Mouse (Mus musculus) stomach, postnatal 0 days (tissue): Measurements from ENCODE around the gene Ppara. TPM values are rescaled to one million over a fixed set of nuclear protein-coding genes. Genes with fewer than 3 reads are reported as not detected.
A peak's percentile ranks its signal among the peaks of the same experiment; 100 is the strongest.

Experiments used
- ATAC-seq: fragments of 200-750 bp; cut with Nextera tagmentation; 2 replicates; pipeline ENCODE4 v1.8.0; 2017; ENCODE audit not compliant: low FRiP score, low TSS enrichment
- DNase-seq: peaks from one replicate; pipeline ENCODE4 v3.0.0-alpha.2; 2016; ENCODE audit warnings: low spot score
- H3K27ac ChIP-seq: fragments of 300-500 bp; sonication (generic); replicated peaks from 2 replicates; pipeline ENCODE4 v1.5.1; 2014; ENCODE audit warnings: mild to moderate bottlenecking, control low read depth
- H3K27me3 ChIP-seq: fragments of 300-500 bp; sonication (generic); 2 replicates; pipeline ENCODE4 v1.6.1; 2014; ENCODE audit warnings: low read length; ENCODE audit not compliant: control insufficient read depth, insufficient read depth
- H3K36me3 ChIP-seq: fragments of 300-500 bp; sonication (generic); 2 replicates; pipeline ENCODE4 v1.6.1; 2014; ENCODE audit warnings: low read length, mixed read lengths; ENCODE audit not compliant: control insufficient read depth, insufficient read depth
- H3K4me1 ChIP-seq: fragments of 300-500 bp; sonication (generic); replicated peaks from 2 replicates; pipeline ENCODE4 v1.6.1; 2014; ENCODE audit warnings: antibody characterized with exemption; ENCODE audit not compliant: control insufficient read depth, insufficient read depth
- H3K4me2 ChIP-seq: fragments of 300-500 bp; sonication (generic); replicated peaks from 2 replicates; pipeline ENCODE4 v1.6.1; 2014; ENCODE audit warnings: low read depth, mild to moderate bottlenecking, control low read depth, moderate library complexity
- H3K4me3 ChIP-seq: fragments of 300-500 bp; sonication (generic); 2 replicates; pipeline ENCODE4 v1.5.1; 2014; ENCODE audit warnings: low read depth, low read length, control low read depth
- H3K9ac ChIP-seq: fragments of 300-500 bp; sonication (generic); 2 replicates; pipeline ENCODE4 v1.6.1; 2014; ENCODE audit warnings: mild to moderate bottlenecking, low read length, control low read depth, mixed read lengths
- H3K9me3 ChIP-seq: fragments of 300-500 bp; sonication (generic); 2 replicates; pipeline ENCODE4 v1.6.1; 2016; ENCODE audit warnings: low read length; ENCODE audit not compliant: control insufficient read depth
- CTCF ChIP-seq: IDR thresholded peaks from 2 replicates; pipeline ENCODE4 v1.5.1; 2016; ENCODE audit warnings: antibody characterized with exemption, low read depth, mild to moderate bottlenecking, moderate library complexity
- EP300 ChIP-seq: optimal IDR thresholded peaks from 2 replicates; pipeline ENCODE3; 2016; ENCODE audit warnings: antibody characterized with exemption
- WGBS: fragments of 180-500 bp; shearing (Covaris S2); extraction: QIAGEN DNeasy Blood & Tissue Kit; methylation state at CpG from one replicate; pipeline ENCODE4 v1.1.7; 2014; 5-methylcytosine and 5-hydroxymethylcytosine counted together
- polyA plus RNA-seq: library from polyadenylated mRNA; unstranded; fragments of >200 nt; fragmentation: Nextera tagmentation; extraction: Ambion mirVana; gene quantifications from 2 replicates; pipeline ENCODE4 v1.2.1, GENCODE M21; 2015

The Ppara gene
- polyA plus RNA-seq, 1 experiment from 2014 or later, result 16.8 TPM

DNA sequence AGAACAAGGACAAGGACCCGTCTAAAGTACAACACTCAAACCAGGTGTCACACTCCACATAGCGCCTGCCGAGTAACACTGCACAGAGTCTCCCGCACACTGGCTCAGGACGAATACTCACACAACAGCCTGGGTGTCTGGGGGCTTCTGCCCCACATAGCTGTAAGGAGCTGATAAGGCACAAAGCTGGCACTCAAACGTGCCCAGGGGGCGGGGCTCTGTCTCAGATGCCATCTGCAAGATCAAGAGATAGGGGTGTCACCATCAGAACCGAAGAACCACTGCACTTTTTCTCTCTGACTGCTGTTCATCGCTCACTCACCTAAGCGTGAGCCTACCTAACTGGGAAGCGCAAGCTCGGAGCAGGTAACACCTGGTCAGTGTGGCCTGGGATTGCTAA, 74.3 kb downstream of the Ppara start:
- Histone ChIP-seq H3K27ac (no peak overlapping the region), H3K36me3 (no peaks in the 10 kb centered on the region), H3K4me2 (no peak overlapping the region), H3K9me3 (no peaks in the 10 kb centered on the region), H3K9ac (no peak overlapping the region), H3K4me1 (no peaks in the 10 kb centered on the region), H3K4me3 (no peak overlapping the region), H3K27me3 (no peaks in the 10 kb centered on the region)
- TF ChIP-seq CTCF (no peak), EP300 (no peak)
- WGBS, result 81% methylated on average over 12 of the region's 12 CpGs
- DNase-seq (no peak), ATAC-seq (no peak)

DNA sequence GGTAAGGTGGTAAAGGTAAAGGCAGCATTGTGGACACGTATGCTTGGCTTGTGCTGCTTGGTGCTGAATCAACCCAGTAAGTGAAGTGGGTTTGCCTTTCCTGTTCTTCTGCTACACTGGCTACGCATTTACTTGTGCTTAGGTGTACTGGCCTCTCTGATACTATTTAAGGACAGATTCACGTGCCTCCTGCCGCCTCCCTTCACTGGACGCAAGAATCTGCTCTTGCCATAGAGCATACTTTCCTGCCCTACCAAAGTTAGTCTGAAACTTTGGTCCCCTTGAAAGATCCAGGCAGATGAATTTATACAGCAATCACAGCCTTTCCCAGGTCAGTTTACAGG, 75.7 kb downstream of the Ppara start:
- DNase-seq (no peak), ATAC-seq (no peak)
- Histone ChIP-seq H3K9me3 (no peaks in the 10 kb centered on the region), H3K9ac (no peak overlapping the region), H3K4me2 (peak overlapping the region; percentile 93), H3K36me3 (no peaks in the 10 kb centered on the region), H3K27ac (no peak overlapping the region; the same call in 1 of the 2 replicates), H3K4me1 (no peaks in the 10 kb centered on the region), H3K4me3 (peak overlapping the region; percentile 73; the same call in 1 of the 2 replicates), H3K27me3 (no peaks in the 10 kb centered on the region)
- WGBS, result 57% methylated on average over 5 of the region's 5 CpGs
- TF ChIP-seq CTCF, result no peak
- no peak for TF ChIP-seq EP300

GRCm38 (mm10) chr15:85810806-85811521, 76.2 kb downstream of the Ppara start:
- 2% methylated on average over 36 of the region's 36 CpGs for WGBS
- Histone ChIP-seq H3K9ac (peak overlapping the region; percentile 84), H3K4me2 (peak overlapping the region; percentile 93), H3K4me1 (no peaks in the 10 kb centered on the region), H3K27ac (peak overlapping the region; percentile 94), H3K9me3 (no peaks in the 10 kb centered on the region), H3K36me3 (no peaks in the 10 kb centered on the region), H3K4me3 (peak overlapping the region; percentile 73), H3K27me3 (no peaks in the 10 kb centered on the region)
- TF ChIP-seq CTCF (peak; percentile 29; the same call in 1 of the 2 replicates), EP300 (no peak)
- peak; percentile 71 for ATAC-seq
- peak; percentile 44 for DNase-seq

DNA sequence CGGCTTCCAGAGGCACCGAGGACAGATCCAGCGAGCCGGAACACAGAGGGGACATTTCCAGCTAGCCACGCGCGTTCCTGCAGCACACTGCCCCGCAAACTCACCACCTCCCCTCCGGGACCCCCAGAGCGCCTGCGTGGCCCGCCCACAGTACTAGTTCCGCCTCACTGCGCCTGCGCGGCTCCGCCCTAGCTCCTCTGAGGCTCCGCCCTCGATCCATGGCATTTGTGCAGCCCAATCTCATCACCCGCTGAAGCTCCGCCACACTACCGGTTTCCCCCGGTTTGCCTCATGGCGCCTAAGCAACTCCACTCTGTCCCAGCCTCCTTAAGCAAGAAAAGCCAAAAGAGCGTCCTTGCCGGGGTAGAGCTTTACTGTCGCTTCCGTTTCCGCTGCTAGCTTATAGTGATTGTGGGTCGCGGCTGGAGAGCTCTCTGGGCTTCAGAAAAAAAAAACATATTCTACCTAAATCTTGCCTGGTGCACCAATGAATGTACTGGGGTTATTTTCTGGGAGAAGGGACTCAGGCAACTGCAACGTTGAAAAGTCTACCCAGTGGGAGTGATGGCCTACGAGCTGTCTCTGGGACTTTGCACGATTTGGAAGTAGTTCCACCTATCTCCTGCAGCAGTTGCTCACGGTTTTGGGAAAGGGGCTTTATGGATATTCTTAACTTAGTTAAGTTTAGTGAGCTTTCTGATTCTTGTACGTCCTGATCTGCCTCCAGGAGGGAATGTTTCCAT, 76.9 kb downstream of the Ppara start, which contains the start of gene Cdpf1:
TSS of gene Cdpf1 (minus strand) at position 163 of the 743 bp plus-strand sequence.
- ATAC-seq (peak; percentile 95), DNase-seq (peak; percentile 98)
- H3K9me3 ChIP-seq, result no peaks in the 10 kb centered on the region

DNA sequence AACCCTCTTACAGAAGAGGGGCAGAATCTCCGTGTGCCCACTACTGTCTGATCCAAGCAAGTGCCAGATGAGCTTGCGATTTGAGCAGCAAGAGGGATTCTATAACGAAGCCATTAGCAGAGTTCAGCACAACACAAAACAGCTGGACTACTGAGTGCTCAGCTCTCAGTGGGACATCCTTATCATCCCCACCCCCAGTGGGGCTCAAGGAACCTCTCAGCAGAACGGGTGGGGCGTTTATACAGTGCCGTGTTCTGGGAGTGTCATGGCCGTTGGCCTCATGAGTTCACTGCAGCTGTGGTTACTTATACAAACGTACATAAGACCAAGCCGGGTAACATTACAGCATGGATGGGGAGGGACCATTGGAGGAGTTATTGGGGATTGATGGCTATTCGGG, 78.6 kb downstream of the Ppara start:
- DNase-seq (peak; percentile 51), ATAC-seq (peak; percentile 61)
- TF ChIP-seq EP300 (no peak), CTCF (no peak)
- Histone ChIP-seq H3K27ac (no peak overlapping the region), H3K4me1 (no peaks in the 10 kb centered on the region), H3K4me2 (no peak overlapping the region), H3K36me3 (no peaks in the 10 kb centered on the region), H3K4me3 (no peak overlapping the region), H3K9ac (no peak overlapping the region), H3K9me3 (no peaks in the 10 kb centered on the region), H3K27me3 (no peaks in the 10 kb centered on the region)
- WGBS, result 43% methylated on average over 10 of the region's 10 CpGs

More for the DNA sequence above, 76.9 kb downstream of the Ppara start, which contains the start of gene Cdpf1:
- peak within 1 kb of the TSS; percentile 73 for H3K4me3 ChIP-seq
- H3K27me3 ChIP-seq, result no peaks in the 10 kb centered on the region
- H3K9ac ChIP-seq, result peak within 1 kb of the TSS; percentile 84
- 3% methylated on average over 36 of the region's 36 CpGs for WGBS
- TF ChIP-seq EP300, result no peak
- 0 out of 2 replicates have a peak, but pooled peaks have one; percentile 0 for TF ChIP-seq CTCF
- no peaks in the 10 kb centered on the region for H3K36me3 ChIP-seq
- peak within 1 kb of the TSS; percentile 93 for H3K4me2 ChIP-seq
- H3K4me1 ChIP-seq, result no peaks in the 10 kb centered on the region
- peak within 1 kb of the TSS; percentile 94 for H3K27ac ChIP-seq
